Mouse (Mus musculus): ENCODE results near the gene Smad9.

DNA sequence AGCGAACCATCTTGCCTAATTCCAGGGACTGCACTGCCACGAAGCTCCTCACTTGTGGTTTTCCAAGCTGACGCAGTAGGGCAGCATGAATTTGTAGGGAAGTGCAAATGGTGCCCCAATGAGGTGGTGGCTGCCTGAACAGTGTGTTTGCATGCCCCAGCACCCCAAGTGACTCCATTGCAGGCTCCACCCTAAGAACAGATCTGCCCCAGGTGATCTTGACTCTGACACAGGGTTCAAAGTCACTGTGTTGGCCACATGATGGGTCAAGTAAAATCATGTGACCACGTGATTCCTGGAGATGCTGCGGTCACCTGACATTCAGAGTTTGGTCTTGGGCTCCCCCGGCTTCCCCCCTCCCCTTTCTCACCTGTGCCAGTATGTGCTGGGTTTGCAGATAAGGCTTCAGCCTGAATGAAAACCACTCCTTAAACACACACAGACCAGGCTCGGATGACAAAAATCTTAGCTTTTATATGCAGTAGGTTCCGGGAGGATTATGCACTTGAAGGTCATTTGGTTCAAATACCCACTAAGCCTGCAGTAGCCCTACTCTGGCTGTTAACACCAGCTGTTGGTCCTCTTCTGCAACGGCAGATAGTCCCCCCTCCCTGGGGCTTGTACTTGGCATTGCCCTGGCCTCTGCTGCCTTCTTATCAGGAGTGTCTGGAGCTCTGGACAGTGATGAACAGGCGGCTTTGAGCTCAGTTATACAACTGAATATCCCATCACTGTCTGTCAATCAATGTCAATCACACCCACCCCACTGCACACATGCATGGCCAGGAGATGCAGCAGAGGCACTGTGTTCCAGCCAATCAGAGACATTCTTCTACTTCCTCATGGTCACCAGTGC lies 36.7 kb downstream of the Smad9 start:
- TF ChIP-seq CTCF (IDR thresholded peaks at IDR 0.05; ENCODE audit: borderline replicate concordance, extremely low read depth, insufficient read depth, insufficient read length), result no peak
- TF ChIP-seq POLR2A (IDR thresholded peaks at IDR 0.05; ENCODE audit: borderline replicate concordance, extremely low read depth, insufficient read depth, insufficient read length, poor library complexity, severe bottlenecking), result no peak
